ENCODE assay signal across 10 mouse cellular contexts in the genomic region with DNA sequence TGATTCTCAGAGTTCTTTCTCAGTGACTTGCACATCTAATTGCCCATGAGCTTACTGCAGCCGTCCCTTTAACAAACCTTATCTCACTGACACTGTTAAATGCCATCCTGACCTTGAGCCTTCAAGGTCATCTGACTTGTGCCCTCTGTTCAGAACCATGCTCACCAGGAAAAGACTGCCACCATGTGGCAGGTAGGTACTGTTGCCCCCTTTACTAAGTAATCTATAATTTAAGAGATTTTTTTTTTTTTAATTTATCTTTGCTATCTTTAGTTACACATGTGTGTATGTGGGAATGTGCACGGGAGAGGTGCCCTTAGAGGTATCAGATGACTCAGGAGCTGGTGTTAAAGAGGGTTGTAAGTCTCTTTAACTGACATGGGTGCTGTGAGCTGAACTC. TPM values are rescaled to one million over a fixed set of nuclear protein-coding genes. Genes with fewer than 3 reads are reported as not detected.
DNase-seq lines count a peak whose midpoint lies in the region; ATAC-seq and TF ChIP-seq lines count a peak whose summit lies in the region.
"Had no signal": no experiment of that assay in that cellular context is flagged by ENCODE, and none has a peak within 500 bp of the region (broad histone marks: within the 10 kb centered on the region; RNA-seq: fewer than 3 reads in every experiment).

No protein-coding gene starts in this region.

- TF ChIP-seq CTCF in liver, postnatal 0 days (IDR thresholded peaks at IDR 0.05; ENCODE audit: low read depth) = peak; percentile 73

- no peak overlapping the region for H3K4me3 ChIP-seq in liver, postnatal 0 days (ENCODE audit: low read depth, low read length)
- H3K4me3 ChIP-seq: kidney, embryonic 15.5 days had no signal

- no peak overlapping the region for H3K4me2 ChIP-seq in liver, postnatal 0 days (ENCODE audit: low read depth, low read length)
- H3K4me2 ChIP-seq: kidney, embryonic 15.5 days had no signal

- H3K9me3 ChIP-seq in liver, postnatal 0 days (ENCODE audit: low read length) = no peaks in the 10 kb centered on the region
- H3K9me3 ChIP-seq: kidney, embryonic 15.5 days had no signal

- no peaks in the 10 kb centered on the region for H3K4me1 ChIP-seq in liver, postnatal 0 days (ENCODE audit: insufficient read depth)

- peak; percentile 28 to 33 for DNase-seq in cerebellum, postnatal 10 days
- no peak for DNase-seq in cerebellum, adult 9-11 months
- peak; percentile 39 for DNase-seq in thymus, postnatal 0 days (ENCODE audit: low spot score)
- DNase-seq in thymus, postnatal 36 days = no peak
- DNase-seq in liver, postnatal 0 days = peak; percentile 22
- DNase-seq in gastrocnemius, postnatal 36 days = no peak
- DNase-seq in layer of hippocampus, postnatal 10 days (ENCODE audit: low spot score in 2 of 2) = no peak
- no peak for DNase-seq in heart, adult 9 months (ENCODE audit: low spot score in 2 of 2)

- H3K27ac ChIP-seq in liver, postnatal 0 days (ENCODE audit: low read depth) = no peak overlapping the region
- H3K27ac ChIP-seq: kidney, embryonic 15.5 days had no signal

- no peak for TF ChIP-seq EP300 in liver, postnatal 0 days (IDR thresholded peaks at IDR 0.05; ENCODE audit: low read depth)

- no peaks in the 10 kb centered on the region for H3K27me3 ChIP-seq in liver, postnatal 0 days (ENCODE audit: insufficient read depth, low read length)
- H3K27me3 ChIP-seq: kidney, embryonic 15.5 days had no signal

- intact Hi-C loops in gastrocnemius, postnatal 36 days (cut with DNase I) = loop anchor here (1.0 kb wide), 1 partner anchor 84 kb away; no protein-coding TSS in a partner anchor

- ATAC-seq in liver, postnatal 0 days = peak; percentile 56; the same call in 1 of the 2 replicates
- ATAC-seq: midbrain, embryonic 16.5 days had no signal

- no peak overlapping the region for H3K9ac ChIP-seq in liver, postnatal 0 days (replicated peaks)
- H3K9ac ChIP-seq: kidney, embryonic 15.5 days had no signal

- 32% methylated on average over 2 of the region's 2 CpGs for WGBS in liver, postnatal 0 days (ENCODE audit: insufficient replicate concordance)

- no peaks in the 10 kb centered on the region for H3K36me3 ChIP-seq in liver, postnatal 0 days (replicated peaks; ENCODE audit: insufficient read depth, low read length)
- H3K36me3 ChIP-seq: kidney, embryonic 15.5 days had no signal

RNA-seq across cellular contexts. Expression of gene Fam69a, which starts 18.2 kb away (rescaled TPM):
- 36.8 and 38.3 TPM in 2 replicates for polyA plus RNA-seq in thymus, postnatal 0 days (2015; fragmentation: Nextera tagmentation; extraction: Ambion mirVana)
- 8.3 and 9.0 TPM in 2 replicates for polyA plus RNA-seq in liver, postnatal 0 days (2015; fragmentation: Nextera tagmentation; extraction: Ambion mirVana)
- 10 to 100 TPM; 21.8 to 23.6 TPM for total RNA-seq in gastrocnemius, postnatal 36 days (2021)
- total RNA-seq in layer of hippocampus, postnatal 10 days (2021) = 10 to 100 TPM; 55.2 to 60.1 TPM

Comparison
In these comparisons a context has a peak if more than half of its experiments do, and no peak if none do; other contexts are left out.
1. DNase-seq: peak in cerebellum, postnatal 10 days (2 of 2), thymus, postnatal 0 days (single experiment) and liver, postnatal 0 days (single experiment); none in cerebellum, adult 9-11 months (single experiment), thymus, postnatal 36 days (0 of 2), gastrocnemius, postnatal 36 days (0 of 2), layer of hippocampus, postnatal 10 days (0 of 2) and heart, adult 9 months (0 of 2).